Mouse (Mus musculus): ENCODE measurements around the gene Sox5. TPM values are rescaled to one million over a fixed set of nuclear protein-coding genes. Genes with fewer than 3 reads are reported as not detected.

Gene Sox5
- polyA plus RNA-seq, 1 experiment from 2014 or later, result 34.6 TPM

- Histone ChIP-seq H3K9ac (replicated peaks; ENCODE audit: low read depth, low read length) (no peak overlapping the region), H3K27me3 (ENCODE audit: control insufficient read depth, insufficient read depth, low read length) (no peaks in the 10 kb centered on the region), H3K4me1 (ENCODE audit: control insufficient read depth, insufficient read depth, low read length) (peaks cover 3% of the 10 kb centered on the region; the same call in 1 of the 2 replicates), H3K4me2 (ENCODE audit: low read depth, low read length) (peak overlapping the region; percentile 90), H3K27ac (ENCODE audit: low read depth, low read length) (no peak overlapping the region), H3K4me3 (ENCODE audit: low read depth, low read length) (peak overlapping the region; percentile 72; the same call in 1 of the 2 replicates), H3K9me3 (ENCODE audit: control insufficient read depth, low read length) (no peaks in the 10 kb centered on the region), H3K36me3 (ENCODE audit: control insufficient read depth, insufficient read depth, low read length) (no peaks in the 10 kb centered on the region)
- ATAC-seq (ENCODE audit: low read depth), result no peak
- 27% methylated on average over 12 of the region's 12 CpGs for WGBS
These were observed 1.7 kb downstream of the Sox5 start for GRCm38 (mm10) chr6:144779945-144780607.

- Histone ChIP-seq H3K9ac (replicated peaks; ENCODE audit: low read depth, low read length) (no peak overlapping the region), H3K9me3 (ENCODE audit: control insufficient read depth, low read length) (no peaks in the 10 kb centered on the region), H3K27me3 (ENCODE audit: control insufficient read depth, insufficient read depth, low read length) (no peaks in the 10 kb centered on the region), H3K4me2 (ENCODE audit: low read depth, low read length) (no peak overlapping the region), H3K36me3 (ENCODE audit: control insufficient read depth, insufficient read depth, low read length) (no peaks in the 10 kb centered on the region), H3K4me3 (ENCODE audit: low read depth, low read length) (no peak overlapping the region), H3K4me1 (ENCODE audit: control insufficient read depth, insufficient read depth, low read length) (peaks cover 1% of the 10 kb centered on the region; the same call in 1 of the 2 replicates), H3K27ac (ENCODE audit: low read depth, low read length) (no peak overlapping the region)
- ATAC-seq (ENCODE audit: low read depth), result no peak
- 88% methylated on average over 7 of the region's 7 CpGs for WGBS
These were observed 4.3 kb downstream of the Sox5 start for GRCm38 (mm10) chr6:144777356-144778035.

GRCm38 (mm10) chr6:144773736-144774135 lies 8.0 kb downstream of the Sox5 start:
- Histone ChIP-seq H3K36me3 (ENCODE audit: control insufficient read depth, insufficient read depth, low read length) (no peaks in the 10 kb centered on the region), H3K4me2 (ENCODE audit: low read depth, low read length) (no peak overlapping the region), H3K27me3 (ENCODE audit: control insufficient read depth, insufficient read depth, low read length) (no peaks in the 10 kb centered on the region), H3K4me3 (ENCODE audit: low read depth, low read length) (no peak overlapping the region), H3K4me1 (ENCODE audit: control insufficient read depth, insufficient read depth, low read length) (peaks cover 3% of the 10 kb centered on the region; the same call in 1 of the 2 replicates), H3K27ac (ENCODE audit: low read depth, low read length) (no peak overlapping the region), H3K9ac (replicated peaks; ENCODE audit: low read depth, low read length) (no peak overlapping the region), H3K9me3 (ENCODE audit: control insufficient read depth, low read length) (no peaks in the 10 kb centered on the region)
- ATAC-seq (ENCODE audit: low read depth), result no peak
- 75% methylated on average over 6 of the region's 6 CpGs for WGBS

GRCm38 (mm10) chr6:144772985-144773384 lies 8.8 kb downstream of the Sox5 start:
- Histone ChIP-seq H3K9me3 (ENCODE audit: control insufficient read depth, low read length) (no peaks in the 10 kb centered on the region), H3K4me3 (ENCODE audit: low read depth, low read length) (no peak overlapping the region), H3K4me2 (ENCODE audit: low read depth, low read length) (no peak overlapping the region), H3K36me3 (ENCODE audit: control insufficient read depth, insufficient read depth, low read length) (no peaks in the 10 kb centered on the region), H3K27me3 (ENCODE audit: control insufficient read depth, insufficient read depth, low read length) (no peaks in the 10 kb centered on the region), H3K27ac (ENCODE audit: low read depth, low read length) (no peak overlapping the region), H3K4me1 (ENCODE audit: control insufficient read depth, insufficient read depth, low read length) (peaks cover 3% of the 10 kb centered on the region; the same call in 1 of the 2 replicates), H3K9ac (replicated peaks; ENCODE audit: low read depth, low read length) (no peak overlapping the region)
- no peak for ATAC-seq (ENCODE audit: low read depth)
- WGBS, result 79% methylated on average over 2 of the region's 2 CpGs

- no peaks in the 10 kb centered on the region for H3K9me3 ChIP-seq (ENCODE audit: control insufficient read depth, low read length)
- no peak overlapping the region for H3K4me2 ChIP-seq (ENCODE audit: low read depth, low read length)
- WGBS, result 56% methylated on average over 15 of the region's 15 CpGs
- no peaks in the 10 kb centered on the region for H3K27me3 ChIP-seq (ENCODE audit: control insufficient read depth, insufficient read depth, low read length)
- no peaks in the 10 kb centered on the region for H3K36me3 ChIP-seq (ENCODE audit: control insufficient read depth, insufficient read depth, low read length)
- H3K27ac ChIP-seq (ENCODE audit: low read depth, low read length), result no peak overlapping the region
- no peak overlapping the region for H3K4me3 ChIP-seq (ENCODE audit: low read depth, low read length)
- ATAC-seq (ENCODE audit: low read depth), result no peak
- H3K4me1 ChIP-seq (ENCODE audit: control insufficient read depth, insufficient read depth, low read length), result peaks cover 3% of the 10 kb centered on the region; the same call in 1 of the 2 replicates
- no peak overlapping the region for H3K9ac ChIP-seq (replicated peaks; ENCODE audit: low read depth, low read length)
These were observed 9.4 kb downstream of the Sox5 start for GRCm38 (mm10) chr6:144772175-144772918.

- Histone ChIP-seq H3K27me3 (ENCODE audit: control insufficient read depth, insufficient read depth, low read length) (no peaks in the 10 kb centered on the region), H3K4me2 (ENCODE audit: low read depth, low read length) (no peak overlapping the region), H3K36me3 (ENCODE audit: control insufficient read depth, insufficient read depth, low read length) (no peaks in the 10 kb centered on the region), H3K27ac (ENCODE audit: low read depth, low read length) (no peak overlapping the region), H3K9ac (replicated peaks; ENCODE audit: low read depth, low read length) (no peak overlapping the region), H3K4me1 (ENCODE audit: control insufficient read depth, insufficient read depth, low read length) (peaks cover 3% of the 10 kb centered on the region; the same call in 1 of the 2 replicates), H3K4me3 (ENCODE audit: low read depth, low read length) (no peak overlapping the region), H3K9me3 (ENCODE audit: control insufficient read depth, low read length) (no peaks in the 10 kb centered on the region)
- whole genome bisulfite sequencing, result 34% methylated on average over 2 of the region's 2 CpGs
- 0 out of 2 replicates have a peak, but pooled peaks have one; percentile 11 for ATAC-seq (ENCODE audit: low read depth)
These were observed 12.7 kb downstream of the Sox5 start for GRCm38 (mm10) chr6:144769060-144769459.

- ATAC-seq (ENCODE audit: low read depth), result no peak
- no peaks in the 10 kb centered on the region for H3K4me1 ChIP-seq (ENCODE audit: control insufficient read depth, insufficient read depth, low read length)
- H3K9ac ChIP-seq (replicated peaks; ENCODE audit: low read depth, low read length), result no peak overlapping the region
- no peak overlapping the region for H3K4me2 ChIP-seq (ENCODE audit: low read depth, low read length)
- H3K9me3 ChIP-seq (ENCODE audit: control insufficient read depth, low read length), result no peaks in the 10 kb centered on the region
- 71% methylated on average over 12 of the region's 12 CpGs for WGBS
- no peak overlapping the region for H3K27ac ChIP-seq (ENCODE audit: low read depth, low read length)
- no peaks in the 10 kb centered on the region for H3K27me3 ChIP-seq (ENCODE audit: control insufficient read depth, insufficient read depth, low read length)
- no peaks in the 10 kb centered on the region for H3K36me3 ChIP-seq (ENCODE audit: control insufficient read depth, insufficient read depth, low read length)
- H3K4me3 ChIP-seq (ENCODE audit: low read depth, low read length), result no peak overlapping the region
These were observed 19.9 kb downstream of the Sox5 start for GRCm38 (mm10) chr6:144761902-144762301.

GRCm38 (mm10) chr6:144759193-144759592 lies 22.6 kb downstream of the Sox5 start:
- H3K4me1 ChIP-seq (ENCODE audit: control insufficient read depth, insufficient read depth, low read length), result no peaks in the 10 kb centered on the region
- H3K27ac ChIP-seq (ENCODE audit: low read depth, low read length), result no peak overlapping the region
- H3K9ac ChIP-seq (replicated peaks; ENCODE audit: low read depth, low read length), result no peak overlapping the region
- no peaks in the 10 kb centered on the region for H3K9me3 ChIP-seq (ENCODE audit: control insufficient read depth, low read length)
- no peak overlapping the region for H3K4me2 ChIP-seq (ENCODE audit: low read depth, low read length)
- 41% methylated on average over 8 of the region's 8 CpGs for WGBS
- H3K36me3 ChIP-seq (ENCODE audit: control insufficient read depth, insufficient read depth, low read length), result no peaks in the 10 kb centered on the region
- H3K4me3 ChIP-seq (ENCODE audit: low read depth, low read length), result no peak overlapping the region
- no peaks in the 10 kb centered on the region for H3K27me3 ChIP-seq (ENCODE audit: control insufficient read depth, insufficient read depth, low read length)
- no peak for ATAC-seq (ENCODE audit: low read depth)

- no peaks in the 10 kb centered on the region for H3K36me3 ChIP-seq (ENCODE audit: control insufficient read depth, insufficient read depth, low read length)
- no peak overlapping the region for H3K4me2 ChIP-seq (ENCODE audit: low read depth, low read length)
- no peaks in the 10 kb centered on the region for H3K9me3 ChIP-seq (ENCODE audit: control insufficient read depth, low read length)
- no peak overlapping the region for H3K27ac ChIP-seq (ENCODE audit: low read depth, low read length)
- H3K27me3 ChIP-seq (ENCODE audit: control insufficient read depth, insufficient read depth, low read length), result no peaks in the 10 kb centered on the region
- H3K9ac ChIP-seq (replicated peaks; ENCODE audit: low read depth, low read length), result no peak overlapping the region
- no peak for ATAC-seq (ENCODE audit: low read depth)
- H3K4me3 ChIP-seq (ENCODE audit: low read depth, low read length), result no peak overlapping the region
- no peaks in the 10 kb centered on the region for H3K4me1 ChIP-seq (ENCODE audit: control insufficient read depth, insufficient read depth, low read length)
- WGBS, result 33% methylated on average over 14 of the region's 14 CpGs
These were observed 24.4 kb downstream of the Sox5 start for GRCm38 (mm10) chr6:144757414-144757813.
